Mouse (Mus musculus): ENCODE measurements at regions not wholly inside any gene's neighbourhood (a gene's known extent, or its start where the extent isn't known, plus 50 kb on each side); places are given as distances from the start of the nearest gene placed in this dataset.

DNA sequence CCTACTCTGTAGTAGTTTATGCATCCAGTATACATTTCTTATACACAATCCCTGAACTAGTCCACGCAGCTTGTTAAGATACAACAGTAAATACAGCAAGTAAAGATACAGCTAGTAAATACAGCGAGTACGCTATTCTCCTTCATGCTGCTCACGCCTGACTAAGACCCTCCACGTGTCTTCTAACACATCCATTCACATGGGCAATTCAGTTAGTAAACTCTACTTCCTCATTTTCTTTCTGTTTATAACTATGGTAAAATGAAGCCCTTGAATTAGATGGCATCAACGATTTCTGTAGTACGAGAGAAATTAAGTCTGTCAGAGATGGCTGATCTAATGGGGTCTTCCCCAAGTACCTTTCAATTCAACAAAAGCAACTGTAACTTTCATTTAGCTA is 1246.3 kb downstream of the 9330182O14Rik start:
- ATAC-seq = no peak
- Histone ChIP-seq H3K9me3 (ENCODE audit: control insufficient read depth, low read length) (no peaks in the 10 kb centered on the region), H3K4me2 (ENCODE audit: low read depth, low read length) (no peak overlapping the region), H3K9ac (ENCODE audit: low read depth, low read length) (no peak overlapping the region), H3K27ac (ENCODE audit: low read length) (no peak overlapping the region), H3K27me3 (replicated peaks; ENCODE audit: control insufficient read depth, insufficient read depth, low read length) (no peaks in the 10 kb centered on the region), H3K4me3 (ENCODE audit: low read length) (no peak overlapping the region), H3K36me3 (ENCODE audit: control insufficient read depth, insufficient read depth, low read length) (no peaks in the 10 kb centered on the region), H3K4me1 (ENCODE audit: control insufficient read depth, insufficient read depth, low read length) (no peaks in the 10 kb centered on the region)
- WGBS = 88% methylated on average over 7 of the region's 7 CpGs

DNA sequence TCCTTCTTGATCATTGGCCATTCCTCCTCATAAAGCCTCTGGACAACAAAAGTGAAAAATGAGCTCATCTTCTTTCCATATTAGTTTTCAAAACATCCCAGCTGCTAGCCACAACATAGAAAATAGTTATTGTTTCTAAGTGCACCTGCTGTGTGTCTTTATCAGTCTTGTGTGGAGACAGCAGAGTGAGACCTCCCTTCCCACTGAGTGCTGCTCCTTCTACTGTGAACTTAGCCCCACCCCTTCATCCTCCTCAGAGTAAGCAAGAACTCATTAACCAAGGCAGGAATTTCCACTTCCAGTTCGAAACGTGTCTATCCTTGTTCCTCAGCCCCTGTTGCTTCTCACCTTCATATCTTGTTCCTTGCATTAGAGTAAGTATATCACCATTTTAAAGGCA is 1256.5 kb downstream of the 9330182O14Rik start:
- H3K4me1 ChIP-seq (ENCODE audit: control insufficient read depth, insufficient read depth, low read length) = no peaks in the 10 kb centered on the region
- no peaks in the 10 kb centered on the region for H3K36me3 ChIP-seq (ENCODE audit: control insufficient read depth, insufficient read depth, low read length)
- 21% methylated on average over 2 of the region's 2 CpGs for WGBS
- H3K4me3 ChIP-seq (ENCODE audit: low read length) = no peak overlapping the region
- no peak overlapping the region for H3K4me2 ChIP-seq (ENCODE audit: low read depth, low read length)
- no peaks in the 10 kb centered on the region for H3K27me3 ChIP-seq (replicated peaks; ENCODE audit: control insufficient read depth, insufficient read depth, low read length)
- ATAC-seq = no peak
- no peaks in the 10 kb centered on the region for H3K9me3 ChIP-seq (ENCODE audit: control insufficient read depth, low read length)
- no peak overlapping the region for H3K27ac ChIP-seq (ENCODE audit: low read length)
- no peak overlapping the region for H3K9ac ChIP-seq (ENCODE audit: low read depth, low read length)
